Mouse (Mus musculus) intestine, postnatal 0 days (tissue): ENCODE data around the gene Ssr1. TPM values are rescaled to one million over a fixed set of nuclear protein-coding genes. Genes with fewer than 3 reads are reported as not detected.

ENCODE experiments used
- ATAC-seq: fragments of 200-750 bp; cut with Nextera tagmentation; 2 replicates; pipeline ENCODE4 v1.8.0; 2017; ENCODE audit warnings: mild to moderate bottlenecking, moderate TSS enrichment, moderate library complexity
- H3K27ac ChIP-seq: fragments of 300-500 bp; sonication (generic); 2 replicates; pipeline ENCODE4 v1.5.1; 2014; ENCODE audit warnings: mild to moderate bottlenecking, low read depth, low read length, moderate library complexity
- H3K27me3 ChIP-seq: fragments of 300-500 bp; sonication (generic); replicated peaks from 2 replicates; pipeline ENCODE4 v1.6.1; 2014; ENCODE audit warnings: low read length, mixed read lengths; ENCODE audit not compliant: control insufficient read depth, insufficient read depth
- H3K36me3 ChIP-seq: fragments of 300-500 bp; sonication (generic); 2 replicates; pipeline ENCODE4 v1.6.1; 2014; ENCODE audit warnings: mild to moderate bottlenecking, moderate library complexity; ENCODE audit not compliant: control insufficient read depth, insufficient read depth
- H3K4me1 ChIP-seq: fragments of 300-500 bp; sonication (generic); replicated peaks from 2 replicates; pipeline ENCODE4 v1.6.1; 2014; ENCODE audit warnings: antibody characterized with exemption, low read length, mixed read lengths; ENCODE audit not compliant: control insufficient read depth, insufficient read depth
- H3K4me2 ChIP-seq: fragments of 300-500 bp; sonication (generic); replicated peaks from 2 replicates; pipeline ENCODE4 v1.6.1; 2014; ENCODE audit warnings: low read depth, mild to moderate bottlenecking, moderate library complexity
- H3K4me3 ChIP-seq: fragments of 300-500 bp; sonication (generic); 2 replicates; pipeline ENCODE4 v1.5.1; 2014; ENCODE audit warnings: low read depth, low read length
- H3K9ac ChIP-seq: fragments of 300-500 bp; sonication (generic); 2 replicates; pipeline ENCODE4 v1.6.1; 2014; ENCODE audit warnings: mild to moderate bottlenecking, low read depth, low read length
- H3K9me3 ChIP-seq: fragments of 300-500 bp; sonication (generic); 2 replicates; pipeline ENCODE4 v1.6.1; 2016; ENCODE audit warnings: mixed run types; ENCODE audit not compliant: control insufficient read depth
- CTCF ChIP-seq: sonication (generic); IDR thresholded peaks from 2 replicates; pipeline ENCODE4 v1.5.1; 2016; ENCODE audit warnings: low read depth, mild to moderate bottlenecking, control low read depth, antibody characterized with exemption, moderate library complexity
- WGBS: fragments of 180-500 bp; shearing (Covaris S2); extraction: QIAGEN DNeasy Blood & Tissue Kit; methylation state at CpG from one replicate; pipeline ENCODE4 v1.1.7; 2014; 5-methylcytosine and 5-hydroxymethylcytosine counted together
- polyA plus RNA-seq: library from polyadenylated mRNA; unstranded; fragments of >200 nt; fragmentation: Nextera tagmentation; extraction: Ambion mirVana; gene quantifications from 2 replicates; pipeline ENCODE4 v1.2.1, GENCODE M21; 2015

Ssr1 gene
- polyA plus RNA-seq, 1 experiment from 2014 or later = 77.9 TPM

- ATAC-seq = no peak
- Histone ChIP-seq H3K4me2 (no peak overlapping the region), H3K27ac (no peak overlapping the region), H3K36me3 (peaks cover 21% of the 10 kb centered on the region), H3K4me1 (0 out of 2 replicates have a peak, but pooled peaks cover 2% of the 10 kb centered on the region), H3K9me3 (no peaks in the 10 kb centered on the region), H3K4me3 (no peak overlapping the region), H3K27me3 (no peaks in the 10 kb centered on the region), H3K9ac (no peak overlapping the region)
- TF ChIP-seq CTCF = no peak
- 79% methylated on average over 5 of the region's 5 CpGs for WGBS
Measured at GRCm38 (mm10) chr13:37941138-37941645, 52.8 kb downstream of the Ssr1 start.

DNA sequence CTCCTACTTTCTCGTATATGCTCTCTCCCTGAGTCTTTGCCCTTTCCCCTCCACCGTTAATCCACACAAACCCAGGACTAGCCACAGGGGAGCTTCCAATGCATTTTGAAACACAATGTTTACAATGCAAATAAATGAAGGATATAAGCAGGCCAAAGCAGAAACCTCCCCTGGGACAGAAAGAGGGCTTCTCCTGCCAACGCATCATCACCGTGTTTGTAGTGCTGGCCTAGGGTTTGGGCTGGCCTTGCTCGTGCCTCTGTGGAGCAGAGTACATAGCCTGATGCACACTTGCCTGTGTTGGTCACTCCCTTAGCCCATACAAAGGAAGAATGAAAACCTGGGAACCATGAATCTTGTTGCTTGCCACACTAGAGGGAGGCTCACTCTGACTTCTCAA is 53.4 kb downstream of the Ssr1 start:
- Histone ChIP-seq H3K27ac (no peak overlapping the region), H3K4me1 (0 out of 2 replicates have a peak, but pooled peaks cover 2% of the 10 kb centered on the region), H3K9ac (no peak overlapping the region), H3K4me2 (no peak overlapping the region), H3K4me3 (no peak overlapping the region), H3K9me3 (no peaks in the 10 kb centered on the region), H3K27me3 (no peaks in the 10 kb centered on the region), H3K36me3 (peaks cover 24% of the 10 kb centered on the region)
- TF ChIP-seq CTCF = no peak
- 49% methylated on average over 5 of the region's 5 CpGs for WGBS
- ATAC-seq = no peak

DNA sequence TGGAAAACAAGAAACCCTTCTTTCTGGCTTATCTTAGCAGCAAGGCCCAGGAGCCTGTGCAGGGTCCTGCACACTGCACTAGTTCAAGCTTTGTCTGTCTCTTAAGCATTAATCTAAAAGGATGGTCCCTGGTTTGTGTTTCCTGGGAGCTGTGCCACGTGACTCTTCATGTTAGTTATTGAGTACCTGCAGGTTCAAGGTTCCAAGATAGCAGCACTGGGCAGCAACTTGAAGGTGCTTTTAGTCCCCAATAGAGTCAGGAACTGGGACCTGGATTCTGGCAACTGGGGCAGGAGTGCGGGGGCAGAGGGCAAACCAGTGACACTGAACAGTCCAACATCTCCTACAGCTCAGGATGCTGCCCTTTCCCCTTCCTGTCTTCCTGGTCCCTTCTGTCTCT is 53.9 kb downstream of the Ssr1 start:
- H3K9ac ChIP-seq = no peak overlapping the region
- H3K4me3 ChIP-seq = no peak overlapping the region
- H3K9me3 ChIP-seq = no peaks in the 10 kb centered on the region
- no peak overlapping the region for H3K4me2 ChIP-seq
- WGBS = 51% methylated on average over 2 of the region's 2 CpGs
- H3K4me1 ChIP-seq = 0 out of 2 replicates have a peak, but pooled peaks cover 2% of the 10 kb centered on the region
- H3K36me3 ChIP-seq = peaks cover 28% of the 10 kb centered on the region
- H3K27ac ChIP-seq = no peak overlapping the region
- ATAC-seq = peak; percentile 41; the same call in 1 of the 2 replicates
- no peak for TF ChIP-seq CTCF
- H3K27me3 ChIP-seq = no peaks in the 10 kb centered on the region

DNA sequence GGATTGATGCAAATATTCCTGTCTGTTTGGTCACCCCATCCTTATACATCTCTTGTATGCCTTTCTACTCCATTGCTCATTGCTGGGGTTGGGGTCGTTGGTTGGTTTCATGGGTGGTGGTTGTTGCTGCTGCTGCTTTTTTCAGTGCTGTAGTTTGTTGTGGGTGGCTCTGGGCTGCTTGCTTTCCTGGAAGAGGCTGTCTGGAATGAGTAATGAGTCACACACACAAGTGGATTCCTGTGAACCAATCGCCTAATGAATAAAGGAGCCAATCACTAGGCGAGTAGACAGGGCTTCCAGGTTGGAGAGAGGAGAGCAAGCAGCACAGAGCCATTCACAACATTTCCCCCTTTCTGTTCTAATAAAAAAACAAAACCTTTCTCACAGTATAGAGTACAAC is 57.7 kb downstream of the Ssr1 start:
- H3K27ac ChIP-seq = no peak overlapping the region
- no peak overlapping the region for H3K4me3 ChIP-seq
- no peaks in the 10 kb centered on the region for H3K4me1 ChIP-seq
- no peaks in the 10 kb centered on the region for H3K27me3 ChIP-seq
- no peak for TF ChIP-seq CTCF
- no peak overlapping the region for H3K9ac ChIP-seq
- H3K9me3 ChIP-seq = no peaks in the 10 kb centered on the region
- H3K4me2 ChIP-seq = no peak overlapping the region
- H3K36me3 ChIP-seq = peaks cover 52% of the 10 kb centered on the region
- no peak for ATAC-seq
- 89% methylated on average over 3 of the region's 3 CpGs for WGBS

- TF ChIP-seq CTCF = no peak
- H3K27me3 ChIP-seq = no peaks in the 10 kb centered on the region
- no peak overlapping the region for H3K4me2 ChIP-seq
- H3K36me3 ChIP-seq = peaks cover 67% of the 10 kb centered on the region
- WGBS = 82% methylated on average over 8 of the region's 8 CpGs
- H3K27ac ChIP-seq = no peak overlapping the region
- no peaks in the 10 kb centered on the region for H3K9me3 ChIP-seq
- H3K9ac ChIP-seq = no peak overlapping the region
- H3K4me3 ChIP-seq = no peak overlapping the region
- ATAC-seq = no peak
- H3K4me1 ChIP-seq = no peaks in the 10 kb centered on the region
Measured at GRCm38 (mm10) chr13:37934920-37935319, 59.1 kb downstream of the Ssr1 start.

- no peaks in the 10 kb centered on the region for H3K9me3 ChIP-seq
- H3K4me1 ChIP-seq = no peaks in the 10 kb centered on the region
- no peak for TF ChIP-seq CTCF
- no peak for ATAC-seq
- no peak overlapping the region for H3K4me3 ChIP-seq
- no peak overlapping the region for H3K4me2 ChIP-seq
- no peaks in the 10 kb centered on the region for H3K27me3 ChIP-seq
- H3K36me3 ChIP-seq = peaks cover 75% of the 10 kb centered on the region
- no peak overlapping the region for H3K9ac ChIP-seq
- 75% methylated on average over 4 of the region's 4 CpGs for WGBS
- no peak overlapping the region for H3K27ac ChIP-seq
Measured at GRCm38 (mm10) chr13:37934075-37934474, 59.9 kb downstream of the Ssr1 start.
